Mouse (Mus musculus) gastrocnemius, adult 18-20 months (tissue): ENCODE measurements at regions not wholly inside any gene's neighbourhood (a gene's known extent, or its start where the extent isn't known, plus 50 kb on each side); places are given as distances from the start of the nearest gene placed in this dataset.
A peak's percentile ranks its signal among the peaks of the same experiment; 100 is the strongest.

Source experiments
- DNase-seq: peaks from one replicate; pipeline ENCODE4 v3.0.0; 2021; ENCODE audit warnings: low spot score

DNA sequence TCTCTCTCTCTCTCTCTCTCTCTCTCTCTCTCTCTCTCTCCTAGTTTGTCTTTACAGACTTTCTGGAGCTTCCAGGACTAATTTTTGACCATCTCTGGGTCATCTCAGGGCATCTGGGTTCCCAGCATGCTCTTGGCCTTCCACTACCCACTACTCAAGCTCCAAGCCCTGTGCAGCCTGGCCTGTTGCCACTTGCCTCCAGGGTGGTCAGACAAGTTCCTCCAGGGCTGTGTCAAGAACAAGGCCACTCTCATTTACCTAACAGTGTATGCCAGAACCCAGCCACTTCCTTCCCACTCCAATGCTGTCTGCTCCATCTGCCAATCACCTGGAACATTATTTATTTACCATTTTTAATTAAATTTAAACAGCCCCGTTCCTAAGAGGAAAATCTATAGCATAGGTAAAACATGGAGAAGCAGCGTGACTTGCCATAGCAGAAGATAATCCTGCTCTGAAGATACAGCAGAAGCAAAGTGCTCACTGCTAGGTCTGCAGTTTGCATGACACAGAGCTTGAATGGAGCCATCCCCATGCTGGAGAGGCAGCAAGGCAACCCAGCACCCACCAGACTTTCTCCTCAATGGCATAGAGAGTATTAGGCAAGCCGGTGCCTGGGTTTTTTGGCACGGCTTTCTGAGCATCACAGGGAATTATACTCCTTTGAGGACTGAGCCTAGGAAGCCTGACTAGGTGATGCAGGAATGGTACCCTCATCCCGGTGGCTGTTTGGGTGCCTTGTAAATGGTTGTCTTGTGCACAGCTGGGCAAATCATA is 54.0 kb downstream of the Foxi1 start:
- no peak for DNase-seq

DNA sequence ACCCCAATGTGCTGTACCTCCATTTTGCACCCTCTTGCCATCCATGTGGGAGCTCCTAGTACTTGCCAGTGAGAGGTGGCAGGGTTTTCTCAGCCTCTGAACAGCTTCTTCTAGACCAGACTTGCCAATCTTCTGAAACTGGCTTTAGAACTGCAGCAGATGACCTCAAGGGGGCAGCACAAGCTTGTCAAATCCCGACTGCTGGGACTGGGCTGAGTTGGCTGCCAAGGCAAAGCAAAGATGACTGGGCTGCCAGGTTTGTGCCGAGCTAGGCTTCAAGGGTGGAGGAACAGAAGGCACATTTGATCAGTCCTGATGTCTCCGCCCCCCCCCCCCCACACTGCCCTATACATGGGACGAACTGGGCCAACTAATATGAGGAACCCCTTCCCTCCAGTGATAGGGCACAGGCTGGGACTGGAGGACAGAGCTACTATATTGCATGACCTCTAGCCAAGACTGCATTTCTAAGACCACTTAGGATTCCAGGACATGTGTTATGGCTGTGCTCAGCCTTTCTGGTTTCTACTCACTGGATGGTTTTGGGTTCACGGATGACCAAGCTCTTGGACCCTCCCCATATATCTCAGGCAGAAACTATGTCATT is 51.1 kb upstream of the 4930469K13Rik start:
- DNase-seq = peak; percentile 87
